ENCODE assay signal across 8 mouse cellular contexts in the genomic region with DNA sequence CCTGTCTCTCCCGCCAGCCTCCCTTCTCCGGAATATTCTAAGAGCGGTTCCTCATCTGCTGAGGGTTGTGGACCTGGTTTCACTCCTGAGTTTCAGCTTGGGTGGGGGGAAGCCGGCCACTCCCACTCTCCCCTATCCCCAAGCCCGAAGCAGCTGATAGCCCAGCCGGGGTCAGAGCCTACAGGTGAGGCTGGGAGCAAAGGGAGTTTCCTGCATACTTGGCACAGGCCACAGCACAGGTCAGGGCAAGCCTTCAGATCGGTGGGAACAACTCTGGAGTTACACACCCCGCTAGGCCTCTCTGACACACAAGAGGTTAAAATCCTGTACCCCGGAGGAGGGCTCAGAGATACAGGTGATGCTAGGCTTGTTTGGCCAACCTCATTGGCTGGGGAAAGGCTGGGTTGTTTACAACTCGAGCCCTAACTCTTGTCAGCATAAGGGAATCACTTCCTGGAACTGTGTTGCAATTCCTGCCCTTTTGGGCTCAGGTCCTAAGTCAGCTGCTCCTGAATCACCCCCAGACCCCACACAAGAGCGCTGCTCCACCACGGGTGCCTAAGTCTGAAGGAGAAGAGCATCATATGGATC. TPM values are rescaled to one million over a fixed set of nuclear protein-coding genes. Genes with fewer than 3 reads are reported as not detected.
DNase-seq lines count a peak whose midpoint lies in the region; ATAC-seq and TF ChIP-seq lines count a peak whose summit lies in the region.

No protein-coding gene starts in this region.

- H3K27ac ChIP-seq in heart, embryonic 16.5 days (ENCODE audit: low read length) = peak overlapping the region; percentile 96
- H3K27ac ChIP-seq in lung, embryonic 14.5 days (ENCODE audit: low read depth) = peak overlapping the region; percentile 99; the same call in 1 of the 2 replicates
- H3K27ac ChIP-seq in stomach, postnatal 0 days (replicated peaks) = peak overlapping the region; percentile 98
- H3K27ac ChIP-seq in thymus, adult 2 months (ENCODE audit: control insufficient read depth, insufficient read depth, low read length) = no peak overlapping the region

- 55% methylated on average over 12 of the region's 12 CpGs for WGBS in heart, embryonic 16.5 days
- 46% methylated on average over 12 of the region's 12 CpGs for WGBS in lung, embryonic 14.5 days
- 26% methylated on average over 12 of the region's 12 CpGs for WGBS in stomach, postnatal 0 days
- WGBS in thymus, adult 2 months = 85% methylated on average over 12 of the region's 12 CpGs

- H3K27me3 ChIP-seq in heart, embryonic 16.5 days (ENCODE audit: control insufficient read depth, insufficient read depth, low read length) = no peaks in the 10 kb centered on the region
- H3K27me3 ChIP-seq in lung, embryonic 14.5 days (ENCODE audit: insufficient read depth, low read length) = no peaks in the 10 kb centered on the region
- H3K27me3 ChIP-seq in stomach, postnatal 0 days (ENCODE audit: control insufficient read depth, insufficient read depth, low read length) = no peaks in the 10 kb centered on the region
- peaks cover 6% of the 10 kb centered on the region; the same call in 1 of the 2 replicates for H3K27me3 ChIP-seq in thymus, adult 2 months (ENCODE audit: control insufficient read depth, insufficient read depth, low read length)

- no peak for ATAC-seq in heart, embryonic 16.5 days (replicated peaks; ENCODE audit: extremely low read depth, insufficient read depth, low FRiP score)
- no peak for ATAC-seq in lung, embryonic 14.5 days (ENCODE audit: insufficient read depth)
- ATAC-seq in stomach, postnatal 0 days (ENCODE audit: low FRiP score, low TSS enrichment) = peak; percentile 48

- no peak for TF ChIP-seq EP300 in stomach, postnatal 0 days (optimal IDR thresholded peaks at IDR 0.05)

- peaks cover 10% of the 10 kb centered on the region for H3K36me3 ChIP-seq in heart, embryonic 16.5 days (ENCODE audit: control insufficient read depth, insufficient read depth)
- H3K36me3 ChIP-seq in lung, embryonic 14.5 days (ENCODE audit: insufficient read depth) = peaks cover 46% of the 10 kb centered on the region
- peaks cover 7% of the 10 kb centered on the region for H3K36me3 ChIP-seq in stomach, postnatal 0 days (ENCODE audit: control insufficient read depth, insufficient read depth, low read length)
- no peaks in the 10 kb centered on the region for H3K36me3 ChIP-seq in thymus, adult 2 months (ENCODE audit: control insufficient read depth, insufficient read depth, low read length)

- TF ChIP-seq POLR2A in thymus, adult 2 months (IDR thresholded peaks at IDR 0.05; ENCODE audit: control insufficient read depth, extremely low read depth, insufficient read depth, low read length, poor library complexity) = no peak

- no peaks in the 10 kb centered on the region for H3K9me3 ChIP-seq in heart, embryonic 16.5 days (replicated peaks; ENCODE audit: control insufficient read depth, low read length)
- H3K9me3 ChIP-seq in lung, embryonic 14.5 days (ENCODE audit: low read depth, low read length) = no peaks in the 10 kb centered on the region
- no peaks in the 10 kb centered on the region for H3K9me3 ChIP-seq in stomach, postnatal 0 days (ENCODE audit: control insufficient read depth, low read length)

- H3K4me3 ChIP-seq in heart, embryonic 16.5 days (ENCODE audit: low read length) = peak overlapping the region; percentile 83
- H3K4me3 ChIP-seq in lung, embryonic 14.5 days (ENCODE audit: low read depth, low read length) = peak overlapping the region; percentile 90
- peak overlapping the region; percentile 88 for H3K4me3 ChIP-seq in stomach, postnatal 0 days (ENCODE audit: low read depth, low read length)
- no peak overlapping the region for H3K4me3 ChIP-seq in thymus, adult 2 months (ENCODE audit: control insufficient read depth, insufficient read depth, low read length)

- peak overlapping the region; percentile 80 for H3K4me2 ChIP-seq in heart, embryonic 16.5 days (ENCODE audit: low read depth, low read length)
- H3K4me2 ChIP-seq in lung, embryonic 14.5 days = peak overlapping the region; percentile 94
- peak overlapping the region; percentile 77 for H3K4me2 ChIP-seq in stomach, postnatal 0 days (replicated peaks; ENCODE audit: low read depth)

- peak overlapping the region; percentile 97 for H3K9ac ChIP-seq in heart, embryonic 16.5 days (ENCODE audit: low read length)
- H3K9ac ChIP-seq in lung, embryonic 14.5 days = peak overlapping the region; percentile 98
- H3K9ac ChIP-seq in stomach, postnatal 0 days (ENCODE audit: low read length) = peak overlapping the region; percentile 96

- peaks cover 32% of the 10 kb centered on the region for H3K4me1 ChIP-seq in heart, embryonic 16.5 days (ENCODE audit: control insufficient read depth, insufficient read depth, low read length)
- peaks cover 32% of the 10 kb centered on the region for H3K4me1 ChIP-seq in lung, embryonic 14.5 days (ENCODE audit: insufficient read depth)
- peaks cover 19% of the 10 kb centered on the region for H3K4me1 ChIP-seq in stomach, postnatal 0 days (replicated peaks; ENCODE audit: control insufficient read depth, insufficient read depth)
- peaks cover 27% of the 10 kb centered on the region for H3K4me1 ChIP-seq in thymus, adult 2 months (replicated peaks; ENCODE audit: control insufficient read depth, insufficient read depth, low read length)

- TF ChIP-seq CTCF in lung, embryonic 14.5 days (IDR thresholded peaks at IDR 0.05; ENCODE audit: low read depth) = no peak
- TF ChIP-seq CTCF in stomach, postnatal 0 days (IDR thresholded peaks at IDR 0.05; ENCODE audit: low read depth) = no peak
- no peak for TF ChIP-seq CTCF in thymus, adult 2 months (IDR thresholded peaks at IDR 0.05; ENCODE audit: borderline replicate concordance, control insufficient read depth, extremely low read depth, insufficient read depth, low read length, poor library complexity)

- DNase-seq in ovary, postnatal 36 days (ENCODE audit: low spot score) = peak; percentile 17
- DNase-seq in ovary, adult 18-20 months (ENCODE audit: low spot score) = no peak
- no peak for DNase-seq in lung, embryonic 14.5 days
- peak; percentile 68 for DNase-seq in stomach, postnatal 0 days (ENCODE audit: low spot score)
- no peak for DNase-seq in thymus, adult 2 months
- no peak for DNase-seq in spleen, postnatal 10 days (ENCODE audit: low spot score in 2 of 2)
- DNase-seq in kidney, adult 18-20 months = no peak

RNA-seq across cellular contexts. Expression of gene Mmp14, which starts 2.6 kb away (rescaled TPM):
- 89.5 and 99.5 TPM in 2 replicates for polyA plus RNA-seq in heart, embryonic 16.5 days (2015; fragmentation: Nextera tagmentation; extraction: Ambion mirVana)
- 182 and 187 TPM in 2 replicates for polyA plus RNA-seq in lung, embryonic 14.5 days (2014; fragmentation: Nextera tagmentation; extraction: Ambion mirVana)
- polyA plus RNA-seq in stomach, postnatal 0 days (2015; fragmentation: Nextera tagmentation; extraction: Ambion mirVana) = 63.9 and 70.4 TPM in 2 replicates
- polyA plus RNA-seq in thymus, adult 2 months (2012; rRNA removed) = 76.5 and 89.3 TPM in 2 replicates

RNA-seq across cellular contexts. Expression of gene Mrpl52, which starts 7.3 kb away (rescaled TPM):
- 191 and 212 TPM in 2 replicates for polyA plus RNA-seq in heart, embryonic 16.5 days (2015; fragmentation: Nextera tagmentation; extraction: Ambion mirVana)
- 274 and 280 TPM in 2 replicates for polyA plus RNA-seq in lung, embryonic 14.5 days (2014; fragmentation: Nextera tagmentation; extraction: Ambion mirVana)
- polyA plus RNA-seq in stomach, postnatal 0 days (2015; fragmentation: Nextera tagmentation; extraction: Ambion mirVana) = 312 and 339 TPM in 2 replicates
- 211 and 214 TPM in 2 replicates for polyA plus RNA-seq in thymus, adult 2 months (2012; rRNA removed)

RNA-seq across cellular contexts. Expression of gene Slc7a7, which starts 16.5 kb away (rescaled TPM):
- 8.6 and 12.3 TPM in 2 replicates for polyA plus RNA-seq in heart, embryonic 16.5 days (2015; fragmentation: Nextera tagmentation; extraction: Ambion mirVana)
- polyA plus RNA-seq in lung, embryonic 14.5 days (2014; fragmentation: Nextera tagmentation; extraction: Ambion mirVana) = 7.4 and 7.6 TPM in 2 replicates
- polyA plus RNA-seq in stomach, postnatal 0 days (2015; fragmentation: Nextera tagmentation; extraction: Ambion mirVana) = 9.3 and 9.5 TPM in 2 replicates
- polyA plus RNA-seq in thymus, adult 2 months (2012; rRNA removed) = 24.2 and 29.3 TPM in 2 replicates

RNA-seq across cellular contexts. Expression of gene Lrp10, which starts 29.9 kb away (rescaled TPM):
- polyA plus RNA-seq in heart, embryonic 16.5 days (2015; fragmentation: Nextera tagmentation; extraction: Ambion mirVana) = 45.8 and 52.0 TPM in 2 replicates
- 46.1 and 46.2 TPM in 2 replicates for polyA plus RNA-seq in lung, embryonic 14.5 days (2014; fragmentation: Nextera tagmentation; extraction: Ambion mirVana)
- polyA plus RNA-seq in stomach, postnatal 0 days (2015; fragmentation: Nextera tagmentation; extraction: Ambion mirVana) = 59.3 and 70.0 TPM in 2 replicates
- polyA plus RNA-seq in thymus, adult 2 months (2012; rRNA removed) = 308 and 317 TPM in 2 replicates

RNA-seq across cellular contexts. Expression of gene Rem2, which starts 41.9 kb away (rescaled TPM):
- 0.59 and 2.2 TPM in 2 replicates for polyA plus RNA-seq in heart, embryonic 16.5 days (2015; fragmentation: Nextera tagmentation; extraction: Ambion mirVana)
- polyA plus RNA-seq in lung, embryonic 14.5 days (2014; fragmentation: Nextera tagmentation; extraction: Ambion mirVana) = 8.1 and 8.3 TPM in 2 replicates
- 0.47 and 0.59 TPM in 2 replicates for polyA plus RNA-seq in stomach, postnatal 0 days (2015; fragmentation: Nextera tagmentation; extraction: Ambion mirVana)
- polyA plus RNA-seq in thymus, adult 2 months (2012; rRNA removed) = 0.82 and 1.00 TPM in 2 replicates

Comparison
In these comparisons a context has a peak if more than half of its experiments do, and no peak if none do; other contexts are left out.
1. DNase-seq: peak in ovary, postnatal 36 days (single experiment) and stomach, postnatal 0 days (single experiment); none in ovary, adult 18-20 months (single experiment), lung, embryonic 14.5 days (single experiment), thymus, adult 2 months (single experiment), spleen, postnatal 10 days (0 of 2) and kidney, adult 18-20 months (single experiment).
2. Peak in every context shown above with its lines, with median percentiles within 50 percentile points of each other: H3K4me2 ChIP-seq and H3K9ac ChIP-seq.